In genomic region chr6:124829799-124830700, GRCm38 (mm10) we compare ENCODE assay signal across 8 mouse cellular contexts. TPM values are rescaled to one million over a fixed set of nuclear protein-coding genes. Genes with fewer than 3 reads are reported as not detected.
DNase-seq lines count a peak whose midpoint lies in the region; ATAC-seq and TF ChIP-seq lines count a peak whose summit lies in the region.

No protein-coding gene starts in this region.

- peak overlapping the region; percentile 95 for H3K4me2 ChIP-seq in embryonic facial prominence, embryonic 15.5 days (replicated peaks)
- H3K4me2 ChIP-seq in kidney, embryonic 14.5 days (replicated peaks; ENCODE audit: low read depth, low read length): peak overlapping the region; percentile 87
- peak overlapping the region; percentile 87 for H3K4me2 ChIP-seq in limb, embryonic 15.5 days

- H3K9ac ChIP-seq in embryonic facial prominence, embryonic 15.5 days: peak overlapping the region; percentile 65
- H3K9ac ChIP-seq in kidney, embryonic 14.5 days (ENCODE audit: low read depth, low read length): peak overlapping the region; percentile 74
- H3K9ac ChIP-seq in limb, embryonic 15.5 days: peak overlapping the region; percentile 55

- H3K4me1 ChIP-seq in bone marrow, adult 2 months (ENCODE audit: control insufficient read depth, insufficient read depth, low read length): no peaks in the 10 kb centered on the region; the same call in 1 of the 2 replicates
- H3K4me1 ChIP-seq in embryonic facial prominence, embryonic 15.5 days: peaks cover 30% of the 10 kb centered on the region
- H3K4me1 ChIP-seq in kidney, embryonic 14.5 days (ENCODE audit: control insufficient read depth, insufficient read depth, low read length): peaks cover 11% of the 10 kb centered on the region
- peaks cover 30% of the 10 kb centered on the region for H3K4me1 ChIP-seq in limb, embryonic 15.5 days

- under 1% methylated on average over 38 of the region's 38 CpGs for WGBS in bone marrow, adult 2 months
- under 1% methylated on average over 38 of the region's 38 CpGs for WGBS in embryonic facial prominence, embryonic 15.5 days
- under 1% methylated on average over 38 of the region's 38 CpGs for WGBS in kidney, embryonic 14.5 days
- WGBS in limb, embryonic 15.5 days: under 1% methylated on average over 38 of the region's 38 CpGs

- TF ChIP-seq POLR2A in bone marrow, adult 2 months (IDR thresholded peaks at IDR 0.05; ENCODE audit: borderline replicate concordance, control insufficient read depth, low read depth, low read length): peak; percentile 64

- peaks cover 38% of the 10 kb centered on the region for H3K36me3 ChIP-seq in embryonic facial prominence, embryonic 15.5 days
- H3K36me3 ChIP-seq in kidney, embryonic 14.5 days (ENCODE audit: control insufficient read depth, insufficient read depth, low read length): peaks cover 45% of the 10 kb centered on the region
- H3K36me3 ChIP-seq in limb, embryonic 15.5 days: peaks cover 44% of the 10 kb centered on the region

- no peaks in the 10 kb centered on the region for H3K9me3 ChIP-seq in embryonic facial prominence, embryonic 15.5 days (replicated peaks)
- H3K9me3 ChIP-seq in kidney, embryonic 14.5 days (ENCODE audit: control insufficient read depth, low read length): no peaks in the 10 kb centered on the region
- H3K9me3 ChIP-seq in limb, embryonic 15.5 days: no peaks in the 10 kb centered on the region

- H3K27me3 ChIP-seq in embryonic facial prominence, embryonic 15.5 days: no peaks in the 10 kb centered on the region
- H3K27me3 ChIP-seq in kidney, embryonic 14.5 days (ENCODE audit: control insufficient read depth, insufficient read depth, low read length): no peaks in the 10 kb centered on the region
- H3K27me3 ChIP-seq in limb, embryonic 15.5 days: no peaks in the 10 kb centered on the region

- peak overlapping the region; percentile 63 for H3K27ac ChIP-seq in bone marrow, adult 2 months (ENCODE audit: control insufficient read depth, insufficient read depth, low read depth, low read length, poor library complexity)
- H3K27ac ChIP-seq in embryonic facial prominence, embryonic 15.5 days (replicated peaks): peak overlapping the region; percentile 93
- H3K27ac ChIP-seq in kidney, embryonic 14.5 days (ENCODE audit: low read depth, low read length): peak overlapping the region; percentile 81
- peak overlapping the region; percentile 93 for H3K27ac ChIP-seq in limb, embryonic 15.5 days

- peak overlapping the region; percentile 72 for H3K4me3 ChIP-seq in bone marrow, adult 2 months (replicated peaks; ENCODE audit: control insufficient read depth, low read depth, low read length)
- peak overlapping the region; percentile 82 for H3K4me3 ChIP-seq in embryonic facial prominence, embryonic 15.5 days (replicated peaks)
- peak overlapping the region; percentile 62 for H3K4me3 ChIP-seq in kidney, embryonic 14.5 days (ENCODE audit: low read length)
- H3K4me3 ChIP-seq in limb, embryonic 15.5 days: peak overlapping the region; percentile 74

- TF ChIP-seq CTCF in bone marrow, adult 2 months (IDR thresholded peaks at IDR 0.05; ENCODE audit: control insufficient read depth, insufficient read depth, low read length): no peak

- peak; percentile 88 for ATAC-seq in embryonic facial prominence, embryonic 15.5 days (ENCODE audit: insufficient number of reproducible peaks, low FRiP score, low TSS enrichment, low read depth)
- ATAC-seq in kidney, embryonic 14.5 days (ENCODE audit: low FRiP score, low TSS enrichment): peak; percentile 86
- peak; percentile 80 for ATAC-seq in limb, embryonic 15.5 days (ENCODE audit: insufficient number of reproducible peaks, low FRiP score, low TSS enrichment, low read depth)

- DNase-seq in 416B (ENCODE audit: low read depth): peak; percentile 99
- DNase-seq in heart, adult 9 months (ENCODE audit: low spot score in 2 of 2): peak; percentile 97 to 99
- peak; percentile 79 to 88 for DNase-seq in monocyte, adult 2 months (ENCODE audit: low read depth in 1 of 2, low spot score in 2 of 2)
- DNase-seq in spleen, postnatal 36 days (ENCODE audit: low spot score in 2 of 2): peak; percentile 93 to 95

RNA-seq across cellular contexts. Expression of gene Cdca3, which starts 0.7 kb away (rescaled TPM):
- polyA plus RNA-seq in bone marrow, adult 2 months (2011; ENCODE audit: insufficient read depth, insufficient read length, low replicate concordance, missing spikeins): 131 and 148 TPM in 2 replicates
- polyA plus RNA-seq in embryonic facial prominence, embryonic 15.5 days (2015; fragmentation: Nextera tagmentation; extraction: Ambion mirVana): 128 and 138 TPM in 2 replicates
- 201 and 232 TPM in 2 replicates for polyA plus RNA-seq in kidney, embryonic 14.5 days (2014; fragmentation: Nextera tagmentation; extraction: Ambion mirVana)
- polyA plus RNA-seq in limb, embryonic 15.5 days (2015; fragmentation: Nextera tagmentation; extraction: Ambion mirVana): 124 and 141 TPM in 2 replicates

RNA-seq across cellular contexts. Expression of gene Usp5, which starts 0.8 kb away (rescaled TPM):
- polyA plus RNA-seq in bone marrow, adult 2 months (2011; ENCODE audit: insufficient read depth, insufficient read length, low replicate concordance, missing spikeins): 44.1 and 53.9 TPM in 2 replicates
- polyA plus RNA-seq in embryonic facial prominence, embryonic 15.5 days (2015; fragmentation: Nextera tagmentation; extraction: Ambion mirVana): 140 and 141 TPM in 2 replicates
- polyA plus RNA-seq in kidney, embryonic 14.5 days (2014; fragmentation: Nextera tagmentation; extraction: Ambion mirVana): 102 and 139 TPM in 2 replicates
- 134 and 136 TPM in 2 replicates for polyA plus RNA-seq in limb, embryonic 15.5 days (2015; fragmentation: Nextera tagmentation; extraction: Ambion mirVana)

RNA-seq across cellular contexts. Expression of gene Gnb3, which starts 10.0 kb away (rescaled TPM):
- 3.3 TPM in 1 of 2 replicates, not detected in the other for polyA plus RNA-seq in bone marrow, adult 2 months (2011; ENCODE audit: insufficient read depth, insufficient read length, low replicate concordance, missing spikeins)
- 2.0 and 2.1 TPM in 2 replicates for polyA plus RNA-seq in embryonic facial prominence, embryonic 15.5 days (2015; fragmentation: Nextera tagmentation; extraction: Ambion mirVana)
- 0.84 and 1.3 TPM in 2 replicates for polyA plus RNA-seq in kidney, embryonic 14.5 days (2014; fragmentation: Nextera tagmentation; extraction: Ambion mirVana)
- polyA plus RNA-seq in limb, embryonic 15.5 days (2015; fragmentation: Nextera tagmentation; extraction: Ambion mirVana): 0.96 and 3.2 TPM in 2 replicates

RNA-seq across cellular contexts. Expression of gene Tpi1, which starts 16.0 kb away (rescaled TPM):
- 97.5 and 152 TPM in 2 replicates for polyA plus RNA-seq in bone marrow, adult 2 months (2011; ENCODE audit: insufficient read depth, insufficient read length, low replicate concordance, missing spikeins)
- polyA plus RNA-seq in embryonic facial prominence, embryonic 15.5 days (2015; fragmentation: Nextera tagmentation; extraction: Ambion mirVana): 779 and 809 TPM in 2 replicates
- 643 and 681 TPM in 2 replicates for polyA plus RNA-seq in kidney, embryonic 14.5 days (2014; fragmentation: Nextera tagmentation; extraction: Ambion mirVana)
- polyA plus RNA-seq in limb, embryonic 15.5 days (2015; fragmentation: Nextera tagmentation; extraction: Ambion mirVana): 940 and 1,131 TPM in 2 replicates

RNA-seq across cellular contexts. Expression of gene Spsb2, which starts 21.6 kb away (rescaled TPM):
- 4.9 and 7.3 TPM in 2 replicates for polyA plus RNA-seq in bone marrow, adult 2 months (2011; ENCODE audit: insufficient read depth, insufficient read length, low replicate concordance, missing spikeins)
- polyA plus RNA-seq in embryonic facial prominence, embryonic 15.5 days (2015; fragmentation: Nextera tagmentation; extraction: Ambion mirVana): 16.4 and 17.5 TPM in 2 replicates
- 8.7 and 11.4 TPM in 2 replicates for polyA plus RNA-seq in kidney, embryonic 14.5 days (2014; fragmentation: Nextera tagmentation; extraction: Ambion mirVana)
- 14.1 and 15.5 TPM in 2 replicates for polyA plus RNA-seq in limb, embryonic 15.5 days (2015; fragmentation: Nextera tagmentation; extraction: Ambion mirVana)

Comparison
In these comparisons a context has a peak if more than half of its experiments do, and no peak if none do; other contexts are left out.
1. Peak in every context shown above with its lines: DNase-seq, ATAC-seq, H3K4me3 ChIP-seq and H3K27ac ChIP-seq.